Mouse (Mus musculus): ENCODE measurements around the gene Fdx1l. TPM values are rescaled to one million over a fixed set of nuclear protein-coding genes. Genes with fewer than 3 reads are reported as not detected.

Gene Fdx1l
- total RNA-seq (2021): 10 to 100 TPM; 54.0 to 65.5 TPM
- long read RNA-seq, transcript Fdx1l-201 (5 exons, 812 nt): major isoform, 19 of 52 reads
- long read RNA-seq, transcript Fdx1l-203 (4 exons, 681 nt): minor isoform, 11 of 52 reads
- long read RNA-seq, transcript Fdx1l-205 (4 exons, 951 nt): minor isoform, 11 of 52 reads
- long read RNA-seq, transcript Fdx1l-204 (3 exons, 633 nt): minor isoform, 7 of 52 reads
- long read RNA-seq, partial matches to known transcripts: 0 of 52 reads
- long read RNA-seq, other reads (novel, unspliced or antisense): 3 of 52 reads

DNA sequence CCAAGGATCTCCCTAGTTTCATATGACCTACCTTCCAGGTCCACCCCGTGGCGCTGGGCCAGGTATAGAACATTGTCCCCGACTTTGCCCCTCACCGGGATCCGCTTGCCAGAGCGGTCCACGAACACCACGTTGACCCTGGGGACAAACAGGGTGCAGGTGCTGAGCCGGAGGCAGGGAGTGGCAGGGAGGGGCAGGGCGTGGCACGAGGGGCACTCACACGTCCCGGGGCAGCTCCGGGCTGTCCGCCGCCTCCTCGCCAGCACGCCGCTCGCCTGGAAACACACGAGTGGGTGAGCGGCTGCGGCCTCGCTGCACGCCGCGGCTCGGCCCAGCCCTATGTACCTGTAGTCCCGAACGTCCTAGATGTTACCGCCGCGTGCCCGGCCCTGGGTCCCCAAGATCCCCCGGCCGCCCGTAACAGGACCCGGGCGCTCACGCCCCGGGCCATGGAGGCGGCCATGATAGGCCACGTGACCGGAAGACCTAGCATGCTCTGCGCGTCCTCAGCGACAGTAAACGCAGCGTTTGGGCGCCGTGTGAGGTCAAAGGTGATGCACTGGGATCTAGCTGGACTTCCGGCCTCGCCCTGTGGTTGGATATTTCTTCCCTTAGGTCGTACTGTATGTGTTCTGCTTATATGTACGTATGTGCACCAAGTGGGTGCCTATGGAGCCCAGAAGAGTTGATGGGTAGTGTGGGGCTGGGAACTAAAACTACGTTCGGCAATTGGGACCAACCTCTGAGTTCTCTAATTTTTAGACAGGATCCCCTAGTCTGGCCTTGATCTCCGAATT is at the start of gene Fdx1l, which contains the start of gene Gm49373:
Gene Fdx1l, minus strand, starts transcription at position 571 of the 797 bp plus-strand sequence.
Gene Gm49373, minus strand, starts transcription at position 53 of the 797 bp plus-strand sequence.
- DNase-seq (ENCODE audit: low spot score in 2 of 2): peak; percentile 84 to 96

DNA sequence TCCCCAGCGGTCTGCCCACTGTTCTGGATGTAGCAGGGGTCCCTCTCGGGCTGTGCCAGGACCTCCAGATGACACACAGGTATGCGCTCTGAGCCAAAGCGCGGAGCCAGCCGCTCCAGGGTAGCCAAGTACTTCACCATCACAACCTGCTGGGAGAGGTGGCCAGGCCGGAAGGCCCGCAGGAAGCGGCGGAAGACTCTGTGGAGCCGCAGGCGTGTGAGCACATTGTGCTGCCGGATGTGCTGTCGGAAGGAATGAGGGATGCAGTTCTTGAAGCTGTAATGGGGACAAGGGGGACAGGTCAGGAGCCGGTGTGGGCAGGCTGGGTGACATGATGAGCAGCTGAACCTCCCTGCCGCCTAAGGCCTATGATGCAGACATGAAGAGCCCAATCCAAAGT is 48.1 kb upstream of the Fdx1l start:
- no peak for DNase-seq (ENCODE audit: low spot score in 2 of 2)

DNA sequence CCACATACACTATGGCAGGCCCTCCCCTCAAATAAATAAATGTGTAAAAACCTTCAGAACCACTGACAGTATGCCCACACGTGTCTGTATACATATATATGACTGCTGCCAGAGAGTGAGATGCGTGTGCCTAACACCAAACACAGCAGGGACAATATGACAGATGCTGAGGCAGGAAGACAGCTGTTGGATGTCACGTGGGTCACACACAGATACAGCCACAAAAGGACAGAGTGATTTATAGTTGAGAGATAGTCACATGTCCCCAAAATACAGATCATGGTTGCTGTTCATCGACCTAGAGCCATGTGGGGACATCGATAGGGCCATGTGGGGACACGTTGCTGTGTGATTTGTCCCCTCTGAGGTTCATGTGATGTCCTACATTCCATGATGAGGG is 43.7 kb upstream of the Fdx1l start:
- DNase-seq (ENCODE audit: low spot score in 2 of 2): no peak

DNA sequence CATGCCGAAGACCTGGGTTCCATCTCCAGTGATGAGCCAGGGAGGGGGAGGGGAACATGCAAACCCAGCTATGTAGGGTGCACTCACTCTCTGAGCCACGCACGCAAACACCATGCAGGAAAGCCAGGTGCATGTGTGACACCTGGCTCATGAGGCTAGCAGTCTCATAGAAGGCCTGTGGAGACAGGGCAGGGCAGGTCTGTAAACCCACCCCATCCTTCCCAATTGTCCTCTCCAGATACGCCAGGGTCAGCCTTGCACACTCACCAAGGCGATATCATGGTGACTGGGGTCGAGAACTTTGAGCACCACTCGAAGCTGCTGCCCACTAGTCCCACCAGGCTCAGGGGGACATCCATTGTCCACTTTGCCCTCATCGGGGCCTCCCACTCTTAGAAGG is 41.7 kb upstream of the Fdx1l start:
- DNase-seq (ENCODE audit: low spot score in 2 of 2): no peak

DNA sequence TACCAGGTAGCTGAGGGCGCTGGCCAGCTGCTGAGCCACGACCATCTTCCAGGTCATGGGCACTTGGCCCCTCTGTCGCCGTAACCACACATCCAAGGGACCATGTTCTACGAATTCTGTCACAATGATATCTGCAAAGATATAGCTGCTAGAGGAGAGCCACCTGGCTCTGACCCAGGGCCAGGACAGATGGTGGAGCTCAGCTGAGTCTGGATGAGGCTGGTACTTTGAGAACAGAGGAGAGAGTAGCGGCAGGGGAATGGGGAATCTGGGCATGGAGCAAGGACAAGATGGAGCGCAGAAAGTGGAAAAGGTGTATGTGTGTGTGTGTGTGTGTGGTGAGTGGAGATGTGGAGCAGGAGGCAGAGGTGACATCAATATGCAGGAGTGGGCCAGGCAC is 40.8 kb upstream of the Fdx1l start:
- DNase-seq (ENCODE audit: low spot score in 2 of 2): no peak

DNA sequence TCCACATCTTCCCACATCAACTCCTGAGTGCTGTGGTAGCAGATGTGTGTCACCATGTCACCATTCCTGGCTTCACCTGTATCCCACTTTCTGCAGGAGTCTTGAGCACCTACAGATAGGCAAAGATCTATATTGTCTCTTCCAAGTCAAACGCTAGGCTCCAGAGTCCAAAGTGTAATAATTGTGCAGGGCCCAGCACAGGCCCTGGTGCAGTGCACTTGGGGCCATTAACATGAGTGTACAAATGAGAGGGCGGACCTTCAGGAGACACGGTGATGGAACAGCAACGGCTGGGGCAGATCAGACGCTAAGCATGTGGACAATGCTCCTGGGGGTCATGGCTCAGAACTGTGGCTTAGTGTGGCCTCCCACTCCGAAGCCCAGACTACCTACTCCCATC is 40.3 kb upstream of the Fdx1l start:
- no peak for DNase-seq (ENCODE audit: low spot score in 2 of 2)

DNA sequence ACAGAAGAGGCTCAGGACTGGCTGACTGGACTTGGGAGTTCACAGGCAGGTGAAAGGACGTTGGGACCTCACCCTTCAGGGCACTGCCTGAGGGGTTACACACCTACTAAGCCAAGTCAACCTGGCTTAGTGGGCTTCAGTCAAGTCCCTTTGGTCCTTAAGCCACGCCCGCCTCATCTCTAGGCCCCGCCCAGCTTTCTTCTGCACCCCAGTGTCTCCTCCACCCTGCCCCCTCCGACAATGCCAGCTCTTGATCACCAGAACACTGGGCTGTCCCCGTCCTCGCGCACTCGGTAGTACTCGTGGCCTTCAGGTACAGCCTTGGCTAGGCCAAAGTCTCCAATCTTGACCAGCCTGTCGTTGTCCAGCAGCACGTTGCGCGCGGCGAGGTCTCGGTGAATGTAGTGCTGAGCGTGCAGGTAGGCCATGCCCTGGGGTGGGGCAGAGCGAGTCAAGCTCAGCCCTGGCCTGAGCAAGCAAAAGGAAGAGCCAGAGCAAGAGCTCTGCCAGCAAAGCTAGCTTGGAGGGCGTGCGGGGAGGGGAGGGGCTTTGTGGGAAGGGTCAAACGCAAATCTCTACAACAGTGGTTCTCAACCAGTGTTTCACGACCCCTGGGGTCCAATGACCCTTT is 34.3 kb upstream of the Fdx1l start:
- no peak for DNase-seq (ENCODE audit: low spot score in 2 of 2)

DNA sequence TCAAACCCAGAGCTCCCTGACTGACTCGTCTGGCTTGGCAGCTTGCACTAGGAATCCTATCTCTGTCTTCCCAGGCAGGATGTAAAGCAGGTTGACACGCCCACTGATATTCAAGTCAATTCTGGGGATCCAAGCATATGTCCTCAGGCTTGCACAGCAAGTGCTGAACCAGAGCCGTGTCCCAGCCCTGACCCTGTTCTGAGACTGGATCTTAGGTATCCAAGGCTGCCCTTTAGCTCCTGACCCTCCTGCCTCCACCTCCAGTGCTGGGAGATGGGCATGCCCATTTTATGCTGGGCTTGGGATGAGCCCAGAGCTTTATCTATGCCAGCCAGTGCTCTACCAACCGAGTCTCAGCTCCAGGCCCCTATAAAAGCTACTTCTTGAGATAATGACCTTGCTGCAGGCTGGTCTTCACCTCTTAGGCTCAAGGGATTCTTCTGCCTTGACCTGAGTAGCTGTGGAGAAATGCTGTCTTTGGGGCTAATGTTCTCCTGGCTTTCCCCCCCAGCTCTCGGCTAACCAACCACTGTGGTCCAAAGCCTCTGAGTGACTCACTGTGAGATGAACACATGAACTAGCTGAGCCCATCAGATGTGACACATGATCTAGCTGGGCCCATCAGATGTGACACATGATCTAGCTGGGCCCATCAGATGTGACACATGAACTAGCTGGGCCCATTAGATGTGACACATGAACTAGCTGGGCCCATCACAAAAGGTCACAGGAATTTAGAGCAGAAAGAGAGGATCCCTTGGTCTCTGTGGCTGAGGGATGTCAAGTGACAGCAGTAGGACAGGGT is 32.5 kb upstream of the Fdx1l start:
- peak in 1 of 2 experiments; percentile 51 for DNase-seq (ENCODE audit: low spot score in 2 of 2)

DNA sequence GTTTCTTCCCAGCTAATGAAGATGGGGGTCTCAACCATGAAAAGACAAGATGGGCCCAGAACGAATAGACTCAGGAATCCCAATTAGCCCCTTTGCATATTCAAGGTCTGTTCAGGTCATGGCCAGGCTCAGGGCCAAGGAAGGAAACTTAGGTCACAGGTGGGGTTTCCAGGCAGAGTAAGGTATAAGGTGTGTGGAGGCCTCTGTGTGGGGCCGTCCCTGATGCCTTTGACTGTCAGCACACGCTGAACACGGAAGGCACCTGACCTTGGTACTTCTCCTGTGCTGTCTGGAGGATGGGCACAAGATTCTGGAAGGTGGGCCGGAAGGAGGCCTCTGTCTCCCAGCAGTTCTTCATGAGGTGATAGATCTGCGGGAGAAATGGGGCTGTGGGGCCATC is 31.4 kb upstream of the Fdx1l start:
- no peak for DNase-seq (ENCODE audit: low spot score in 2 of 2)

DNA sequence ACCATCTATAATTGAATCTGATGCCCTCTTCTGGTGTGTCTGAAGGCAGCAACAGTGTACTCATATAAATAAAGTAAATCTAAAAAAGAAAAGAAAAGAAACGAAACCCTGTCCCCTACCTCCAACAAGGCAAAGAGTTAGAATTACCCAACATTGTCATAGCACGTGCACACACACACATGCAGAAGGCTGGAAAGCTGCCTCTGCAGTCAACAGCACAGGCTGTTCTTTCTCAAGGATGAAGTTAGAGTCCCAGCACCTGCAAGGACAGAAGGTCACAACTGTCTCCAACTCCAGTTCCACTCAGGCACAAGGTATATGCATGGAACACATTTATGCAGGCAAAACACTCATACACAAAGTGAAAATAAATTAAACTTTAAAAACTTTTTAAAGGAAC is 28.7 kb upstream of the Fdx1l start:
- DNase-seq (ENCODE audit: low spot score in 2 of 2): no peak

DNA sequence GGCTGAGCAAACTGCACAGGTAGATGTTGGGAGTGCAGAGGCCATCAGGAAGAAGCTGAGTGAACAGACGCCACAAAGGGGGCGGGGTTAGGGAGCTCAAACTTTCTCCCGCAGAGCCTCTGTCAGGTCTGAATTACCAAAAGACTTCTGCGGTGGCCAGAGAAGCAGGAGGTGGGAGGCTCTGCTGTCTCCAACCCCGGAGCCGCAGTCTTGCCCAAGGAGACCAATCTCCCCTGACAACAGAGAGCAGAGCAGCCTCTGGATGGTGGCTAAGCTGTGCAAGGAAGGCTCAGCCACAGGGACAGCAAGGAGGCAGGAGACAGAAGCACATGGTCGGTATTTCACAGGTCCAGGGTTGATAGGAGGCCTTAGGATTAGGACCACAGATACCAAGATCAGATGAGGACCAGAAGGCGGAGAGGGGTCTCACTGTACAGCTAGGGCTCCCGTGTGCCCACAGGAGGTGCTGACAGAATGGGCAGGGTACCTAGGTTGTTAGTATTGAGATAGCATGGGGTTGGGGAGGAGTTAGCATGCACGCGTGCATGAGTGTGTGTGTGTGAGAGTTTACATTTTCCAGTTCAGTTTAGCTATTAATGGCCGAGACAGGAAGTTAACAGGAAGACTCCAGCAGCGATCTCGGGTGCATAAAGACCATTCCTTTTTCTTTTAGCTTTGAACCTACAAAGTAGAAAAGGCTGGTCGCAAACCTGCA is 27.2 kb upstream of the Fdx1l start:
- DNase-seq (ENCODE audit: low spot score in 2 of 2): no peak

DNA sequence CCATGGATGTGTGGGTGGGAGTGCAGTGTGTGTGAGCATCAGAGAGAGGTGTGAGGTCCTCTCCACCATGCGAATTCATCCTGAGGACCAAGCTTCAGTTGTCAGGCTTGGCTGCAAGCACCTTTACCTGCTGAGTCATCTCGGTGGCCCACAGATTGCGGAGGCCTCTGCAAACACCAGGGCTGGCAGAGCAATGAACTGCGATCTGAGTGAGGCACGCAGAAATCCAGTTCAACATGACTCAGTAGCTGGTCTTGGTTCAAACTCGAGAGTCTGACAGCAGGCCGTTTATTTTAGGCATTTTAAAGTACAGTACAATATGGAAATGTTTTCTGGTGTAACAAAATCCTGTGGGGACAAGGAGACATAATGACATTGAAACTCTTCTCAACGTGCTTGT is 24.4 kb upstream of the Fdx1l start:
- peak; percentile 52 to 87 for DNase-seq (ENCODE audit: low spot score in 2 of 2)

DNA sequence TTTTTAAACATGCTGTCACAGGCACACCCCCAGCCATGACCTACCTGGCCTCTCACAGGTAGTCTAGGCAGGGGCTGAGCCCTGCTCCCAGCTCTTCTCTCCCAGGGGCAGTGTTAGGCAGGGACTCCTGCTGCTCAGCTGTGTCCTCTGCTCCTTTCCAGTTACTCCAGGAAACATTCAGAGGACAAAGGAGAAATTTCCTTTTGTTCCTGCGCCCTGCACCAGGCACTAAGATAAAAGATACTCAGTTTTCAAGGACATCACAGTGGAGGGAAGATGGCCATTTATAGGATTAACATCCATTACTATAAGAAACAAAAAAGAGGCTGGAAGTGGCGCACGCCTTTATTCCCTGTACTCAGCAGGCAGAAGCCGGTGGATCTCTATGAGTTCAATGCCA is 22.5 kb upstream of the Fdx1l start:
- no peak for DNase-seq (ENCODE audit: low spot score in 2 of 2)

DNA sequence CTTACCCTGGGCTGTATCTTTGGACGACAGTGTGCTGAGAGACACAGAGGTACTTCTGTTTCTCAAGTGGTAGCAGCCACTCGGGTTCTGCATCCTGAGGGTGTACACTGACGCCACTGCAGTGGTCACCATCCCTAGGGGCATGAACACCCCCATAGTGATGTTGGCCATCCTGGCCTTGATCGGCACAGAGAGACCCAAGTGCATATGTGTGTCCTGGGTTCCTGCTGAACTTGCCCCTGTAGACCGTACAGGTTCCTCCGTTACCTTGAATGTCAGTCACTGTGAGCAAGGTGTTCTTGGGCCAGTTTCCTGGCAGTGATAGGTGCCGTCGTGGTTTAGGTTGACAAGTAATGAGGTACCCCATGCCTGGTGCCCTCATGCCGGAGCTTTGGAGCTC is 20.0 kb upstream of the Fdx1l start:
- no peak for DNase-seq (ENCODE audit: low spot score in 2 of 2)

DNA sequence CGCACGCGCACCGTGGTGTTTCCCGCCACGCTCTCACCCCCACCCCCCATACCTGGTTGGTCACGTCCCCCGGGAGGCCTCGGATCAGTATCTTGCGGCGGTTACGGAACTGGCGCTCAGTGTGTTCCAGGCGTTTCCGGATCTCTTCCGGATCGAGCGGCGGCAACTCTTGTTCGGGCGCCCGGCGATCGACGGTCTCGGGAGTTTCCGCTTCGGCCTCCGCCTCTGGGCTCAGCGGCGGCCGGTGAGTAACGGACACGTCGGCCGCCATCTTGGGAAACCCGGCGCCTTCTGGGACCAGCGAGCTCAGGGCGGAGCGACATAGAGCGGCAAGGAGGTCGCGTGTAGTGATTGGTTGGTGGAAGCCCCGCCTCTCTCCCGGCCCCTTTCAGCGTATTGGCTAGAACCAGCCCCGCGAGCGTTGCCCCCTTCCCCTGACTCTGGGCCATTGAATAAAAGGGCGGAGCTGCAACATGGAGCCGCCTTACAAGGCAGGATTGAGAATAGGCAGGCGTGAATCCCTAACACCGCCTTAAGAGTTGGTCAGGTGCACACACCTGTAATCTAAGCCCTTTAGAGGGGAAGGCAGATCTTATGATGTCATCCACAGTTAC is 18.4 kb upstream of the Fdx1l start, which contains the start of the genes Gm38431 and Raver1:
Gene Gm38431, minus strand, starts transcription at position 291 of the 614 bp plus-strand sequence.
Gene Raver1, minus strand, starts transcription at position 302 of the 614 bp plus-strand sequence.
- peak; percentile 96 to 99 for DNase-seq (ENCODE audit: low spot score in 2 of 2)

DNA sequence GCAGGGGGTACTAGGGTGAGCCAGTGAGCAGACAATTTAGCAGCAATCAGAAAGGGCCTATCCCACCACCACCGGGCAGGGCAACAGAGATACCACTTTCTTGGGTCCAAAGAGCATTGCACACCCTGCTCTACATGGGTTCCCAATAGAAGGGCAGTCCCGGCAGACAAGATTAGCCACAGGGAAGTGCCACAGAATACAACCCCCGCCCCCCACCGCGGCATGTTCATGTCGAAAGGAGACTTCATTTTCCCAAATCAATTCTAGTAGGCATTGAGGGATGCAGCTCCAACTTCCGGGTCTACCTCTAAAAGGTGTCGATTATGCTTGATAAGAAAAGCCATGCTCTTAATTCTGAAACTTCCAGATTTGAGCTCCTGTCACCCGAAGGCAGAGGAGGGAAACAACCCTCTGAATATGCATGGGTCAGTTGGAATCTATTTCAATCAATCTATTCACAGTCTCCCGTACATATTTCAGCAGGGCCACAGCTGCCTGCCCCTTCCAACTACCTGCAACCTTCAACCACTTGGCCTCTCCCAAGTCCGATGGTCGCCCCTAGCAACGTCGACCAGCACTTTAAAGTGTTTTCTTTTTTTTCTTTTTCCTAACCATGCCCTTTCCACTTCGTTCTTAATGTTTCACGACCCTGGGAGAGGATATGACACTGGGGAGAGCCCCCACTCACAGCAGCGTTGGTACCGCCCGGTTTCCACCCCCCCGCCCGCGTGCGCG is 17.7 kb upstream of the Fdx1l start:
- no peak for DNase-seq (ENCODE audit: low spot score in 2 of 2)

DNA sequence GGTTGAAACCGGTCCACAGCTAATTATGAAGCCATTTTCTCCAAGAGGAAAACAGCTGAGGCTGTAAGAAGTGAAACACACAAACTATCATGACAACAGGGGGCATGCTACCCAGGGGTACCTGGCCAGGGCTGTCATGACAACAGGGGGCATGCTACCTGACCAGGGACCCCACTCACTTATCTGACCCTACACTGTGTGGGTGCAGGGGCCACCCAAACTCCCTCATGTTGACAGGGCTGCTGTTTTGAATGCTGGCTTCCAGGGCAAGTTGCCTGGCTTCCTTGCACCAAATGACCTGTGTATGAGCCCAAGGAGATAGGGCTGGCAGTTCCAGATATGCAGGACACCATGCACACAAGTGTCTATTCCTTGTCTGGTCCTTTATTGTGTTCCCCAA is 17.1 kb upstream of the Fdx1l start:
- no peak for DNase-seq (ENCODE audit: low spot score in 2 of 2)

DNA sequence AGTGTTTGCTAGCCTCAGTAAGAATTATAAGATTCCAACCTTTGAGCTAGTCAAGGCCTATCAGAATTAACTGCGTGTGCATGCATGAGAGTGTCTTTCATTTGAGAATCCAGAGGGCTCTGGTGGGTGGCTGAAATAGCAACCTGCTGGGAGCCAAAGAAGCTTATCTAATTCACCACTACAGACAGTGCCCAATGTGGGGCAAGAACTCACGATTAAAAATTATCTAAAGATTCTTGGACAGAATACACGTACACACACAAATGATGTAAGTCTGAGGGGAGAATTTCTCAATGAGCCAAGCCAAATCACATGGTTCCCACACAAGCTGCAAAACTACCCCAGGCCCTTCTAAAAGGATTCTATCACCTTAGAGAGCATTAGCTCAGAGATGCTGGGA is 9.9 kb upstream of the Fdx1l start:
- no peak for DNase-seq (ENCODE audit: low spot score in 2 of 2)

DNA sequence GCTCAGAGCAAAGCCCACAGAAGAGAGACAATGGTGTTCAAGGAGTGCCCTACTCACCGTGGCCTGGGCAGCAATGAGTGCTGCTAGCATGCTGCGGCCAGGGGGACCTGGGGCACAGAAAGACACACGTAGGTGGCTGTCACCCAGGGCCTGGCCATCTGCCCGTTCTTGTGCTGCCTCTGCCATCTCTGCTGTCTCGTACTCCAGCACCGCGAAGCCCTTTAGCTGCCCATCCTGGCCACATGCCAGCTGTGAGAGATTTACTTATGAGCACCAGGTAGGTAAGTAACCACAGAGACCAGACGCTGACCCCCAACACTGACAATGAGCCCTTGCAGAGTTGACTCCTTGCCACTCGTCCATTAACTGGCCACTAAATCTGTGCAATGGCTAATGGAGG is 7.7 kb upstream of the Fdx1l start:
- DNase-seq (ENCODE audit: low spot score in 2 of 2): no peak
